Mouse (Mus musculus) ES-E14 (cell line): Measurements from ENCODE around the gene Myo10. TPM values are rescaled to one million over a fixed set of nuclear protein-coding genes. Genes with fewer than 3 reads are reported as not detected.

ENCODE experiments used
- DNase-seq: peaks from one replicate; pipeline ENCODE4 v3.0.0-alpha.2; 2013; ENCODE audit warnings: low read depth, low spot score
- H3K27ac ChIP-seq: 2 replicates; pipeline ENCODE4 v1.5.1; 2012; ENCODE audit warnings: low read depth, mild to moderate bottlenecking, low read length, moderate library complexity, mixed read lengths; ENCODE audit not compliant: poor library complexity, insufficient read depth, severe bottlenecking
- H3K36me3 ChIP-seq: 2 replicates; pipeline ENCODE4 v1.6.1; 2012; ENCODE audit warnings: mild to moderate bottlenecking, low read length, moderate library complexity, mixed read lengths; ENCODE audit not compliant: control insufficient read depth, poor library complexity, insufficient read depth, severe bottlenecking
- H3K4me1 ChIP-seq, 2 experiments: fragments of 150-350 bp in 1 of 2; sonication (generic) in 1 of 2; 2 replicates each; pipeline ENCODE4 v1.6.1; 2012; ENCODE audit warnings: low read length in 2 of 2, mild to moderate bottlenecking in 1 of 2, mixed read lengths in 1 of 2; ENCODE audit not compliant: control insufficient read depth in 2 of 2, insufficient read depth in 2 of 2, poor library complexity in 1 of 2
- H3K4me3 ChIP-seq, 2 experiments: fragments of 150-350 bp in 1 of 2; sonication (generic) in 1 of 2; 2 replicates each; pipeline ENCODE4 v1.5.1; 2012; ENCODE audit warnings: low read length in 2 of 2, low read depth in 1 of 2, mild to moderate bottlenecking in 1 of 2, mixed read lengths in 1 of 2; ENCODE audit not compliant: insufficient read depth in 1 of 2, poor library complexity in 1 of 2, severe bottlenecking in 1 of 2
- H3K9ac ChIP-seq: 2 replicates; pipeline ENCODE4 v1.6.1; 2012; ENCODE audit warnings: low read depth, mild to moderate bottlenecking, low read length, mixed read lengths; ENCODE audit not compliant: poor library complexity, insufficient read depth, severe bottlenecking
- H3K9me3 ChIP-seq: fragments of 150-350 bp; sonication (generic); 2 replicates; pipeline ENCODE4 v1.6.1; 2012; ENCODE audit warnings: low read depth, mild to moderate bottlenecking, low read length; ENCODE audit not compliant: control insufficient read depth, insufficient read depth
- CHD2 ChIP-seq: IDR thresholded peaks from 2 replicates; pipeline ENCODE4 v1.6.1; 2014; ENCODE audit warnings: mild to moderate bottlenecking, low read depth, low read length, inconsistent platforms
- HCFC1 ChIP-seq: IDR thresholded peaks from 2 replicates; pipeline ENCODE4 v1.6.1; 2012; ENCODE audit warnings: low read length, inconsistent platforms, borderline replicate concordance; ENCODE audit not compliant: insufficient read depth
- MAFK ChIP-seq: IDR thresholded peaks from 2 replicates; pipeline ENCODE4 v1.6.1; 2014; ENCODE audit warnings: mild to moderate bottlenecking, low read depth, low read length, inconsistent platforms; ENCODE audit not compliant: insufficient read depth
- ZC3H11A ChIP-seq: IDR thresholded peaks from 2 replicates; pipeline ENCODE4 v1.6.1; 2012; ENCODE audit warnings: low read depth, mild to moderate bottlenecking, inconsistent platforms, low read length, borderline replicate concordance
- ZNF384 ChIP-seq: IDR thresholded peaks from 2 replicates; pipeline ENCODE4 v1.6.1; 2012; ENCODE audit warnings: low read depth, low read length, inconsistent platforms
- in situ Hi-C, 2 experiments: fragments of 600-800 bp; cut with MboI; formaldehyde crosslinking; loops; one replicate each; pipeline ENCODE4 v1.15.1; 2025; ENCODE audit warnings: low sequenced_read_pairs in 2 of 2, inconsistent platforms in 1 of 2; ENCODE audit not compliant: unreplicated experiment in 2 of 2
- total RNA-seq: library from RNA; depleted of rRNA; stranded (reverse); fragments of 300-350 nt; gene quantifications from 2 replicates; pipeline ENCODE4 v1.2.3, GENCODE M21; 2012

Gene Myo10
- total RNA-seq, 1 experiment = 133 TPM

GRCm38 (mm10) chr15:25692254-25692950 lies 70.1 kb downstream of the Myo10 start:
- Histone ChIP-seq H3K4me1 (peaks cover 7 to 43% of the 10 kb centered on the region in 2 experiments), H3K36me3 (no peaks in the 10 kb centered on the region), H3K4me3 (no peak overlapping the region; a peak in 1 of 4 replicates), H3K9me3 (no peaks in the 10 kb centered on the region), H3K27ac (peak overlapping the region; percentile 74), H3K9ac (peak overlapping the region; percentile 26; the same call in 1 of the 2 replicates)
- TF ChIP-seq ZC3H11A (no peak), HCFC1 (no peak), CHD2 (no peak), ZNF384 (no peak), MAFK (no peak)
- DNase-seq = no peak
- in situ Hi-C loops = no loop called here

GRCm38 (mm10) chr15:25693708-25694107 lies 71.4 kb downstream of the Myo10 start:
- H3K36me3 ChIP-seq = no peaks in the 10 kb centered on the region
- in situ Hi-C loops = no loop called here
- no peaks in the 10 kb centered on the region for H3K9me3 ChIP-seq
- H3K27ac ChIP-seq = no peak overlapping the region; the same call in 1 of the 2 replicates
- peaks cover 7 to 39% of the 10 kb centered on the region in 2 experiments for H3K4me1 ChIP-seq
- H3K4me3 ChIP-seq = peak overlapping the region in 1 of 2 experiments; percentile 18; a peak in 2 of 4 replicates
- no peak overlapping the region for H3K9ac ChIP-seq
- TF ChIP-seq MAFK (no peak), ZNF384 (no peak), HCFC1 (no peak), ZC3H11A (no peak), CHD2 (no peak)
- no peak for DNase-seq

GRCm38 (mm10) chr15:25694749-25695148 lies 72.4 kb downstream of the Myo10 start:
- no peaks in the 10 kb centered on the region for H3K9me3 ChIP-seq
- no peak overlapping the region for H3K4me3 ChIP-seq
- no peaks in the 10 kb centered on the region for H3K36me3 ChIP-seq
- in situ Hi-C loops = no loop called here
- no peak for TF ChIP-seq CHD2
- no peak overlapping the region for H3K9ac ChIP-seq
- no peak overlapping the region for H3K27ac ChIP-seq
- no peak for DNase-seq
- H3K4me1 ChIP-seq = peaks cover 7 to 34% of the 10 kb centered on the region in 2 experiments

- Histone ChIP-seq H3K9ac (no peak overlapping the region), H3K4me3 (no peak overlapping the region), H3K9me3 (no peaks in the 10 kb centered on the region), H3K36me3 (no peaks in the 10 kb centered on the region), H3K27ac (no peak overlapping the region), H3K4me1 (peaks cover 7 to 31% of the 10 kb centered on the region in 2 experiments)
- DNase-seq = no peak
- in situ Hi-C loops = no loop called here
- no peak for TF ChIP-seq MAFK
- TF ChIP-seq ZNF384 = no peak
These were observed 72.9 kb downstream of the Myo10 start for GRCm38 (mm10) chr15:25695253-25695652.

GRCm38 (mm10) chr15:25695883-25696282 lies 73.6 kb downstream of the Myo10 start:
- Histone ChIP-seq H3K4me3 (no peak overlapping the region), H3K4me1 (peaks cover 7 to 31% of the 10 kb centered on the region in 2 experiments), H3K9me3 (no peaks in the 10 kb centered on the region), H3K9ac (no peak overlapping the region), H3K36me3 (no peaks in the 10 kb centered on the region), H3K27ac (no peak overlapping the region)
- no peak for DNase-seq
- in situ Hi-C loops = no loop called here
- TF ChIP-seq CHD2 (no peak), ZC3H11A (no peak), MAFK (no peak), ZNF384 (no peak), HCFC1 (no peak)
